Mouse (Mus musculus): ENCODE data around the gene Prkar1b. TPM values are rescaled to one million over a fixed set of nuclear protein-coding genes. Genes with fewer than 3 reads are reported as not detected.

The Prkar1b gene
- total and polyA plus RNA-seq, 2 experiments: 0.22 to 0.37 TPM

GRCm38 (mm10) chr5:139095297-139096110 is 54.3 kb downstream of the Prkar1b start:
- no peaks in the 10 kb centered on the region for H3K36me3 ChIP-seq (ENCODE audit: control insufficient read depth, insufficient read depth, low read length)
- 72% methylated on average over 8 of the region's 8 CpGs for WGBS
- no peak for DNase-seq (ENCODE audit: extremely low read depth, low read depth, low spot score)
- no peak for TF ChIP-seq POLR2A (IDR thresholded peaks at IDR 0.05; ENCODE audit: extremely low read depth, insufficient read depth, low read length)
- TF ChIP-seq CTCF (IDR thresholded peaks at IDR 0.05; ENCODE audit: low read depth, low read length): no peak
- H3K27me3 ChIP-seq (ENCODE audit: control insufficient read depth, insufficient read depth, low read length): no peaks in the 10 kb centered on the region
- H3K4me1 ChIP-seq (ENCODE audit: control insufficient read depth, insufficient read depth, low read length): no peaks in the 10 kb centered on the region
- no peak overlapping the region for H3K4me3 ChIP-seq (ENCODE audit: insufficient read depth, low read depth, low read length)
- no peak overlapping the region for H3K9ac ChIP-seq (ENCODE audit: low read depth, low read length)
- no peak overlapping the region for H3K27ac ChIP-seq (replicated peaks; ENCODE audit: insufficient read depth, low read depth, low read length)
- H3K79me2 ChIP-seq (ENCODE audit: control insufficient read depth, insufficient read depth, low read length): no peaks in the 10 kb centered on the region

GRCm38 (mm10) chr5:139093534-139093933 is 56.3 kb downstream of the Prkar1b start:
- no peak overlapping the region for H3K9ac ChIP-seq (ENCODE audit: low read depth, low read length)
- no peaks in the 10 kb centered on the region for H3K27me3 ChIP-seq (ENCODE audit: control insufficient read depth, insufficient read depth, low read length)
- no peaks in the 10 kb centered on the region for H3K4me1 ChIP-seq (ENCODE audit: control insufficient read depth, insufficient read depth, low read length)
- DNase-seq (ENCODE audit: extremely low read depth, low read depth, low spot score): no peak
- 67% methylated on average over 4 of the region's 4 CpGs for WGBS
- no peaks in the 10 kb centered on the region for H3K36me3 ChIP-seq (ENCODE audit: control insufficient read depth, insufficient read depth, low read length)
- no peak overlapping the region for H3K4me3 ChIP-seq (ENCODE audit: insufficient read depth, low read depth, low read length)
- H3K27ac ChIP-seq (replicated peaks; ENCODE audit: insufficient read depth, low read depth, low read length): no peak overlapping the region
- TF ChIP-seq POLR2A (IDR thresholded peaks at IDR 0.05; ENCODE audit: extremely low read depth, insufficient read depth, low read length): no peak
- no peak for TF ChIP-seq CTCF (IDR thresholded peaks at IDR 0.05; ENCODE audit: low read depth, low read length)
- H3K79me2 ChIP-seq (ENCODE audit: control insufficient read depth, insufficient read depth, low read length): no peaks in the 10 kb centered on the region

GRCm38 (mm10) chr5:139091713-139092112 is 58.1 kb downstream of the Prkar1b start:
- Histone ChIP-seq H3K36me3 (ENCODE audit: control insufficient read depth, insufficient read depth, low read length) (no peaks in the 10 kb centered on the region), H3K9ac (ENCODE audit: low read depth, low read length) (no peak overlapping the region), H3K79me2 (ENCODE audit: control insufficient read depth, insufficient read depth, low read length) (no peaks in the 10 kb centered on the region), H3K4me1 (ENCODE audit: control insufficient read depth, insufficient read depth, low read length) (no peaks in the 10 kb centered on the region), H3K27ac (replicated peaks; ENCODE audit: insufficient read depth, low read depth, low read length) (no peak overlapping the region), H3K27me3 (ENCODE audit: control insufficient read depth, insufficient read depth, low read length) (no peaks in the 10 kb centered on the region), H3K4me3 (ENCODE audit: insufficient read depth, low read depth, low read length) (no peak overlapping the region)
- no peak for TF ChIP-seq CTCF (IDR thresholded peaks at IDR 0.05; ENCODE audit: low read depth, low read length)
- TF ChIP-seq POLR2A (IDR thresholded peaks at IDR 0.05; ENCODE audit: extremely low read depth, insufficient read depth, low read length): no peak
- DNase-seq (ENCODE audit: extremely low read depth, low read depth, low spot score): no peak
- 86% methylated on average over 3 of the region's 3 CpGs for WGBS

- WGBS: 86% methylated on average over 1 of the region's 1 CpGs
- H3K4me3 ChIP-seq (ENCODE audit: insufficient read depth, low read depth, low read length): no peak overlapping the region
- TF ChIP-seq CTCF (IDR thresholded peaks at IDR 0.05; ENCODE audit: low read depth, low read length) (no peak), POLR2A (IDR thresholded peaks at IDR 0.05; ENCODE audit: extremely low read depth, insufficient read depth, low read length) (no peak)
- H3K9ac ChIP-seq (ENCODE audit: low read depth, low read length): no peak overlapping the region
- no peaks in the 10 kb centered on the region for H3K79me2 ChIP-seq (ENCODE audit: control insufficient read depth, insufficient read depth, low read length)
- DNase-seq (ENCODE audit: extremely low read depth, low read depth, low spot score): no peak
- H3K36me3 ChIP-seq (ENCODE audit: control insufficient read depth, insufficient read depth, low read length): no peaks in the 10 kb centered on the region
- H3K4me1 ChIP-seq (ENCODE audit: control insufficient read depth, insufficient read depth, low read length): no peaks in the 10 kb centered on the region
- H3K27ac ChIP-seq (replicated peaks; ENCODE audit: insufficient read depth, low read depth, low read length): no peak overlapping the region
- no peaks in the 10 kb centered on the region for H3K27me3 ChIP-seq (ENCODE audit: control insufficient read depth, insufficient read depth, low read length)
Observed at GRCm38 (mm10) chr5:139090162-139090561, 59.6 kb downstream of the Prkar1b start.

- no peak overlapping the region for H3K27ac ChIP-seq (replicated peaks; ENCODE audit: insufficient read depth, low read depth, low read length)
- DNase-seq (ENCODE audit: extremely low read depth, low read depth, low spot score): no peak
- no peaks in the 10 kb centered on the region for H3K79me2 ChIP-seq (ENCODE audit: control insufficient read depth, insufficient read depth, low read length)
- no peak for TF ChIP-seq POLR2A (IDR thresholded peaks at IDR 0.05; ENCODE audit: extremely low read depth, insufficient read depth, low read length)
- TF ChIP-seq CTCF (IDR thresholded peaks at IDR 0.05; ENCODE audit: low read depth, low read length): peak; percentile 65
- no peaks in the 10 kb centered on the region for H3K4me1 ChIP-seq (ENCODE audit: control insufficient read depth, insufficient read depth, low read length)
- H3K9ac ChIP-seq (ENCODE audit: low read depth, low read length): no peak overlapping the region
- H3K4me3 ChIP-seq (ENCODE audit: insufficient read depth, low read depth, low read length): no peak overlapping the region
- WGBS: 95% methylated on average over 5 of the region's 5 CpGs
- no peaks in the 10 kb centered on the region for H3K36me3 ChIP-seq (ENCODE audit: control insufficient read depth, insufficient read depth, low read length)
- no peaks in the 10 kb centered on the region for H3K27me3 ChIP-seq (ENCODE audit: control insufficient read depth, insufficient read depth, low read length)
Observed at GRCm38 (mm10) chr5:139088173-139088572, 61.6 kb downstream of the Prkar1b start.

Data from liver, adult 2 months (tissue).